Mouse (Mus musculus) CD8-positive naive resting alpha-beta T cell, adult 2 months (primary cell): ENCODE data around the gene Efcab12.
"Not testable (repeated sequence)": the region's sequence is repeated elsewhere in the genome, so short reads cannot be mapped to it uniquely, and the experiment has no call there.

Experiments
- DNase-seq, 2 experiments: peaks; one replicate each; pipeline ENCODE4 v3.0.0; 2022; ENCODE audit warnings: low read depth in 2 of 2, low spot score in 2 of 2

The Efcab12 gene

DNA sequence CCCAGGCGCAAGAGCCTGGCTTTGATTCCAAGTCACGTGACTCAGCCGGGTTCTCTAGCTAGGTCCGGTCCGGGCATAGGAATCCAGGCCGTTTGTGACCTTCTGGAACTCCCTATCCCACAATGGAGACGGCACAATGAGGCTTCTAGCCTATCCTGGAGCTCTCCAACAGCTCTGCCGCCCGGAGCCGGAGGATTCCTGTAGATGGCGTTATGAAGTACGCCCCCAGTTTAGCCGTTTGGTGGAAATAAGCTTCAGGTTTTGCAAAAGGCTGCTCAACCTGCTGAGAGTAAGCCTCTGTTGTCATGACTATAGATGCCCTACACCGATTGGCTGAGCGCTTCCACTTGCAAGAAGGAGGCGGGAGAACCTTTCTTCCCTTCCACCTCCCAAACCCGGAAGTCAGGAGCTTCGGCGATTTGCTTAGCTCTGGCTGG is at the start of gene Efcab12:
TSS of gene Efcab12 (minus strand) at position 252 of the 437 bp plus-strand sequence.
- peak; percentile 13 to 50 for DNase-seq

DNA sequence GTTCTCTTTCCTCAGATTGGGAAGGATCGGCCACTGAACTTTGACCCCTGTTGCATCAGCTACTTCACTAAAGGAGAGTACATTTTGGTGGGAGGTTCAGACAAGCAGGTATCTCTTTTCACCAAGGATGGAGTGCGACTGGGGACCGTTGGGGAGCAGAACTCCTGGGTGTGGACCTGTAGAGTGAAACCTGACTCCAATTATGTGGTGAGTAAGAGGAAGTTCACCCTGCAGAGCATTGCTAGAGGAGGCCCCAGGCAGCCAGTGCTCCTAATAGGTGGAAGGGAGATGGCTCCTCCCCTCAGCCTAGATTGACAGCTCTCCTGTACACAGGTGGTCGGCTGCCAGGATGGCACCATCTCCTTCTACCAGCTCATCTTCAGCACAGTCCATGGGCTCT is 48.7 kb upstream of the Efcab12 start:
- no peak for DNase-seq

DNA sequence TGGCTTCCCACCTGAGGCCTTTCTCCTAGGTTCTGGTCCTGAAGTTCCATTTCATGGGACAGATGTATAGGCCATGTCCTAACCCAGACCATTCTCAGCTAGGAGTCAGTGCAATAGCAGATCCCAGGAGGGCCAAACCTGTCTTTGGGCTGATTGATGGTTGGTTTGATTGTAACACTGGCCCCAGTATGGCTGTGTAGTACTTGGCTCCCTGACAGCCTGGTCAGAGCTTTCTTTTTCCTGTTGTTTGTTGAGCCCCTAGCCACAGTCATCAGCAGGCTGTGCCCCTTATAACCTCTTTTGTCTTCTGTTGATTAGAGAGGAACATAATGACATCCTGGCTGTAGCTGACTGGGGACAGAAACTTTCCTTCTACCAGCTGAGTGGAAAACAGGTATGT is 45.8 kb upstream of the Efcab12 start:
- no peak for DNase-seq

DNA sequence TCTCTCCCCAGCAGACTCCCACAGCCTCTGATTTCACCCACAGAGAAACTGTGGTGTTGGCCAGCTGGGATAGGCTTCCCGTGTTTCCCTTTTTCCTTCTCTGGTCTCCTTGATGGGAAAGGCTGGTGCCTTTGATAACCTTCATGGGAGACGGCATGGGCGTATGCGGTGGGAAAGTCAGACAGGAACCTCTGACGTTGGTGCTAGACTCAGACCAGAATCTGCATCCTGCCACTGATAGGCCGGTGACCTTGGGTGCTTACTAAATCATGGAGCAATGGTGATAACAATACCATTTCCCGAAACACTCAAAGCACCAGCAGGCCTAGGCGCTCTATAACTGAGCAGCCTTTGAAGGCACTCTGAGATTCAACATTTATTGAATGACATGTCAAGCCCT is 42.5 kb upstream of the Efcab12 start:
- DNase-seq = no peak

DNA sequence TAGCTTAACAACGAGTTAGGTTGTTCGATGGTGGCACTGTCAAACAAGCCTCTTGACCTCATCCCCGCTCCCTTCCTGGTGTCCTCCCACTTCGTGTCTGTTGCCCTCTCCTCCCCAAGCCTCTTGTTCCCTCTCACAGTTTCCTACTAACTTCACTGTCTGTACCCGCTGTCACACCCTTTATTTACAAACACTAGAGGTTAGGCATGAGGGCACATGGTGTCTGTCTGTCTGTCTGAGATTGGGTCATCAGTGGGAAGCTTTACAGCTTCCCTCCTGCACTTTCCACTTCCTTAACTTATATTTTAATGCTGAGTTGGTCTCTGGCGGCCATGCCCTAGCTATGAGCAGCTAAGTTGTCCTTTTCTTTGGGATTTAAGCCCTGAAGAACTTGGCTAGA is 41.5 kb upstream of the Efcab12 start:
- DNase-seq = no peak

DNA sequence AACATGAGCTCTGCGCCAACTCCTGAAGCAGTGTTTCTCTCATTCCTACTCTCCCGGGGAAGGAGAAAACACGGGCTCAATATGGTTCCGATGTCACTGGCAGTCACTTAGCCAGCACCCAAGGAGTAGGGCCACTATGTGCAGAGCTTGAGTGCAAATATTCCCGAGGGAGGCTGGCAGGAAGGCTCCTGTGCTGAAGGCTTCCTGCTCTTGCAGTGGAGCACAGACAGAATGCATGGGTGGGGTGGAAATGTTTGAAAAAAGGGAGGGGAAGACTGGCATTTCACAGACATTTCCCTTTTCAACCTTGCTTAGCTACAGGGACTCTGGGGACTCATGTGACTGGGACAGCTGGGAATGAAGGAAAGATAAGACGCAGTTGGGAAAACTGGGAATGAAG is 40.5 kb upstream of the Efcab12 start:
- DNase-seq = no peak

DNA sequence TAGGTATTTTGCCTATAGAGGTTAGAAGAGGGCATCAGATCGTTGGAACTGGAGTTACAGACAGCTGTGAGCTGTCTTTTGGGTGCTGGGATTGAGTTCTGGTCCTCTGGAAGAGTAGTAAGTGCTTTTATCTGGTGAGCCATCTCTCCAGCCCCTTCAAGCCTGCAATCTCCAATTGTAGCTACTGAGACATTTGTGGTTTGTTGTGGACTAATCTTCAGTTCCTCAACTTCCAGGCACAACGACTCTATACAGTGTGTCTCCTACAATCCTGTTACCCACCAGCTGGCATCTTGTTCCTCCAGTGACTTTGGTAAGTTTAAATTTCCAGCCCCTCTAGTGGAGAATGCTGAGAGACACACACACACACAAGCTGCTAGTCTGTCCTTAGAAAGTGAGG is 39.0 kb upstream of the Efcab12 start:
- DNase-seq = no peak

DNA sequence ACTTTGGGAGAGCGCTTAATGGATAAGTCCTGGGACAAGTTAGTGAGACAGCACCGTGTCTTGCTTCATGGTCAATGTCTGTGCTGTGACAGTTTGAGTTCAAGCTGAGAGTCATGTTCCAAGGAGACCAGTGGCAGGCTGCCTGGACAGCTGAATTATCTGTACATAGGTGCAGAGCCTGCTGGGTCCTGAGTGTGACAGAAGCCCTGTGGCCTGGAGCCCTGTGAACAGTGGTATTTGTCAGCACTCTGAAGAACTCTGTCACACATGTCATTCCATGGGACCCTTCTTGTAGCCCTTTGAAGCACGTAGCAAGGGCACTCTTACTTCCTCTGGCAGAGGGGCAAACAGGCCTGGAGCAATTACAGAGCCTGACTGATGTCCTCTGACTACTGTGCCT is 33.1 kb upstream of the Efcab12 start:
- not testable (repeated sequence) for DNase-seq

DNA sequence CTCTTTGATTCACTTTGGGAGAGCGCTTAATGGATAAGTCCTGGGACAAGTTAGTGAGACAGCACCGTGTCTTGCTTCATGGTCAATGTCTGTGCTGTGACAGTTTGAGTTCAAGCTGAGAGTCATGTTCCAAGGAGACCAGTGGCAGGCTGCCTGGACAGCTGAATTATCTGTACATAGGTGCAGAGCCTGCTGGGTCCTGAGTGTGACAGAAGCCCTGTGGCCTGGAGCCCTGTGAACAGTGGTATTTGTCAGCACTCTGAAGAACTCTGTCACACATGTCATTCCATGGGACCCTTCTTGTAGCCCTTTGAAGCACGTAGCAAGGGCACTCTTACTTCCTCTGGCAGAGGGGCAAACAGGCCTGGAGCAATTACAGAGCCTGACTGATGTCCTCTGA is 28.9 kb upstream of the Efcab12 start:
- DNase-seq = not testable (repeated sequence)

DNA sequence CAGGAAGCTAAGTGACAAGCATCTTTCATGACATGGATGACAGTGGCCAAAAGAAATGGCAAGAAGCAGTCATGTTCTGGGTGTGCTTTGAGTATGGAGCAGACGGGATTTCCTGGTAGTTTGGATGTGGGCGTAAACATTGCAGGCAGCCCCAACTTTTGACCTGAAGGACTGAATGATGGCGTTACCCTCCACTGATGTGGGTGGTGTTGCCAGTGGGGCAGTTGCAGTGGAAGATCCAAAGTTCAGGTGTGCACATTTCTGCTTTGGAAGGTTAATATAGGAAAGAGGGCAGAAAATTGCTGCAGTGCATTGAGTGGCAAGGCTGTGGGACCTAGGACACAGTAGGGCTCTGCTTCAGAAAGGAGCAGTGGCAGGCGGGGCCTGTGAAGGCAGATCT is 27.0 kb upstream of the Efcab12 start:
- no peak for DNase-seq

DNA sequence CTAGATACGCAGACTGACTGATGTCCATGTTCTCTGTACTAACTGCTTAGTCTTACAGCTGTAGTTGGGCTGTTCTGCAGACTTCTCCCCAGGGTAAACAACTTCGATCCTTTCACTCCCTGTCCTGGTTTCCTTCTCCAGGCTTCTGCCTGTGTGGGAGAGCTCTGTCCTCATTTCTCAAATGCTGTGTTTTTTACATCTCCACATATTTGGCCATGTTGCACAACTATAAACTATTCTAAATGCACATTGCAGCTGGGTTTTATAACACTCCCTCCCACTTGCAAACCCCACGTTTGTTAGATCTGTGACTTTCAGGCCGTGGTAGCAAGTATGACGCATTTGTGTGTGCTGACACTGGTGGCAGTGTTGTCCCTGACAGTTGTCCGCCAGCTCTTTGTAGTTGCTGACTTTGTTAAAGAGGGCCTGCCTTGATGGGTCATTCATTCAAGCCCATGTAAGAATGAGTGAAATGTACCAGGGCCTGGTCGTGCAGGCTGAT is 25.2 kb upstream of the Efcab12 start:
- DNase-seq = no peak

DNA sequence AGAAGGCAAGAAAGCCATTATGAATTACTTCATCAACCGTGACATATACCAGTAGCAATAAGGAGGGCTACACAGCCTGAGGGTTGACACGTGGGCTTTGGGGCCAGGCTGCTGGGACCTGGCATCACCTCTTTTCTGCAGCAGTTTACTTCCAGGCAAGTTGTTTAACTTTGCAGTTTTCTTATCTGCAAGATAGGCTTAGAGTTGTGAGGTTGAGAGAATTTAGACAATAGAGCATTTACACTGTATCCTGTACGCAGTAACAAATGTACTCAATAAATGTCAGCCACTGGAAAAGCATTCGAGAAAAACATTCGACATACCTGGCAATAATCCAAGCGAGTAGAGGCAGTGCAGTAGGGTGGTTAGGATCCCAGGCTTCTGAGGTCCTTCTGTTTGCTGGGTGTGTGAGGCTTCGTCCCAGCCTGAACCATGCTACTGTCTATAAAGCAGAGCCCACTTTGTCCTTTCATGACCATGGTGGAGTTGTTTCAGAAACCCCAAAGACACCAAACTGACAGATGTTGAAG is 21.9 kb upstream of the Efcab12 start:
- no peak for DNase-seq

DNA sequence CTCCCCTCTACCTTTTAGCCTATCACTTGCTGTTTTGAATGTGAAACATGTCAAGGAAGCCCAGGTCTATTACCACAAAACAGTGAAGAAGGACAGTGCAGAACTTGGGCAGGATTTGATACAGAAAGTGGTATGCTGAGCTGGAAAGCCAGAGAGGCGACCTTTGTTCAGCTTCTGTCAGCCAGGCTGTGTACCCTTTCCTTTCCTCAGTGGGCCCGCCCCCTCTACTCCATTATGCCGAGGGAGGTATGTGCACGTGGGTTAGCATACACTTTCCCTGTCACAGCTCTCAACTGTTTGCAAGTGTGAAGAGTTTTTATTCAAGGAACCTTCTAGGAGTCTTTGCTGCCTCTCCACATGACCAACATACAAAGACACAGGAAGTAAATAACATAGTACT is 21.0 kb upstream of the Efcab12 start:
- DNase-seq = no peak

DNA sequence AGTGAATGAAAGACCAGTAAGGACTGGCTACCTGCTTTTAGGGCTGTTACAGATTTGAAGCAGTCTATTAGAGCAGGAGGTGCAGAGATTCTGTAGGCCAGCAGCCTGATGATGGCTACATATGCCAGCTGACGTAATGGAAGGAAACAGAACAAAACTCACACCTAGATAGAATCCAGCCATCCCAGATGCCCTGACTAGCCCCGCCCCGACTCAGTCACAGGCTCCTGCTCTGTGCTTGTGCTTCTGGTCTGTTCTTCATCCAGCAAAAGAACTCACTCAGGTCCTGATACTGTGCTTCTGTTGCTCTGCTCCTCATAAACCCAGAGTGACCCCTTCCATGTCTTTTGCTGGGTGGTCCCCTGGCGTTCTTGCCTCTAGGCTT is 18.1 kb upstream of the Efcab12 start:
- no peak for DNase-seq

DNA sequence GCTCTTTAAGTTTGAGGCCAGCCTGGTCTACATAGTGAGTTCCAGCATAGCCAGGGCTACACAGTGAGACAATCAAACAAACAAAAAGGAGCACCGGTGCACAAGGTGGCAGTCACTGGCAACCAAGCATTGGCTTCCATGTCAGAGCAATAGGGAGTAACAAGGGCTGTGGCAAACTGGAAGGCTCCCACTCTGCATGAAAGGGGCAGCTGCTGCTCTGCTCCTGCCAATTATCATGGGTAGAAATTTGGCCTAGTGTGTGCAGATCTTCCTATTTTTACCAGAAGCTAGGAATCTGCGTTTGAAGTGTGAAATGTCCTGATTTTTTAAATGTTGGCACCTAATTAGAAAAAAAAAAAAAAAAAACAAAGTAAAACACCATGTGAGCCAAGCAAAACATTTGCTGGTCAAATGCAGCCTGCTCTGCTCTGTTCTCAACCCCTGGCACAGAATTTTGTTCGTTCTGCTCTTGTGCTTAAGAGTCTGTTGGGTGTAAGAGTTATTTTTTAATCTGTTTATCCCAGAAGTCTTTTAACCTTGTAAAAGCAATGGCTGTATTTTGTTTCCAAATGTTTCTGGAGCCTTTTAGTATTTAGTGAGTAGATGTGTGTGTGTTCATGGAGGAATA is 17.6 kb upstream of the Efcab12 start:
- no peak for DNase-seq

DNA sequence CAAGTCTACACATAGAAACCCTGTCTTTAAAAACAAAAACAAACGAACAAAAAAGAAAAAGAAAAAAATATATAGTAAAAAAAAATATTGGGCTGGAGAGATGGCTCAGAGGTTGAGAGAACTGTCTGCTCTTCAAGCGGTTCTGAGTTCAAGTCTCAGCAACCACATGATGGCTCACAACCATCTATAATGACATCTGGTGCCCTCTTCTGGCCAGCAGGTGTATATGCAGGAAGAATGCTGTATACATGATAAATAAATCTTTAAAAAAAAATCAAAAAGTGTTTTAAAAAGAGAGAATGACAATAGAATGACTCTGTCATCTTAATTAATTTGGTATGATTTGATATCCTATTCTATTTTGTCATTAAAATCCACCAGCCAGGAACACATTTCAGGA is 16.2 kb upstream of the Efcab12 start:
- peak in 1 of 2 experiments; percentile 18 for DNase-seq

DNA sequence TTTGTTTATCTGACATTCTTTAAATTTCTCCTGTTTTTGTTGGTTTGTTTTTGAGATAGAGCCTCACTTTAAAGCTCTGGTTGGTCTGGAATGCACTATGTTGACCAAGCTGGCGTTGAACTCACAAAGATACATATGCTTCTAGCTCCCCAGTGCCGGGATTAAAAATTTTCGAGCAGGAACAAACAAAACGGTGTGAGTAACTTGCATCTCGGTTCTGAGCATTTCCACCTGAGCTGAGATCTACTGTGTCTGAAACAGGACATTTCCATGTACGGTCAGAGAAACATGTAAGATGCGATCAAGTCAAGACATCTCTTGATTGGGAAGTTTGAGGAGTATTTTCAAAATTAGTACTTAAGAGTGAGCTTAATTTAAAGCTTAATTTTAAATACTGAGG is 15.8 kb upstream of the Efcab12 start:
- no peak for DNase-seq

DNA sequence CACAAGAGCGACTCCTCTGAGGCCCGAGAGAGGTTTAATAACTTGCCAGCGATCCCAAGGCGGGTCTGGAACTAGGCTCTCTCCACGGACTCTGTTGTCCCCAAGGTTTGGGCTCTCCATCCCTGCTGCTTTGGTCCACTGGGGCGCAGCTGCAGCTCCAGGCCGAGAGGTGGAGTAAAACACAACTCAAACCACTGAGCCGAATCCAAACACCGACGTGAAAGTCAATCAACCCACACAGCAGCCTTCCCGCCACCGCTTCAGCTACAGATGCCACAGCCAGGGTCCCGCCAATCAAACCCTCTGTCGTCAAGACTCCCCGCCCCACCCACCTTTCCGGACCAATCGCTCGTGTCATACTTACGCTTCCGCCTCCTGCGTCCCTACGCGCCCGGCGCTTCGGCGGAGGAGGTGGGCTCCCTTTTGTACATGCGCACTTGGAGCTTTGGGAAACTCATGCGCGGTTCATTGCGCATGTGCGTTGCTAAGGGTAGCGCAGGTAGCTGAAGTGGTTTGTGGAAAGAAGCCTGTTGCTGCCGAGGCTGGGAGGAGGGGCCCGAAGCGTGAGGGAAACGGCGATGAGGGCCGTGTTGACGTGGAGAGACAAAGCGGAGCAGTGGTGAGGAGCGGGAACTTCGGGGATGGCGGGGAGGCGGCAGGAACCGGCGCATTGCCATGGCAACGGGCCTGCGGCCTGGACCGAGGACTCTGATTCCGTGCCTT is 15.0 kb upstream of the Efcab12 start, which contains the start of the genes Mbd4 and Ift122:
TSS of gene Mbd4 (minus strand) at position 281 of the 723 bp plus-strand sequence.
TSS of gene Ift122 (plus strand) at position 380 of the 723 bp plus-strand sequence.
- DNase-seq = peak; percentile 97 to 98

DNA sequence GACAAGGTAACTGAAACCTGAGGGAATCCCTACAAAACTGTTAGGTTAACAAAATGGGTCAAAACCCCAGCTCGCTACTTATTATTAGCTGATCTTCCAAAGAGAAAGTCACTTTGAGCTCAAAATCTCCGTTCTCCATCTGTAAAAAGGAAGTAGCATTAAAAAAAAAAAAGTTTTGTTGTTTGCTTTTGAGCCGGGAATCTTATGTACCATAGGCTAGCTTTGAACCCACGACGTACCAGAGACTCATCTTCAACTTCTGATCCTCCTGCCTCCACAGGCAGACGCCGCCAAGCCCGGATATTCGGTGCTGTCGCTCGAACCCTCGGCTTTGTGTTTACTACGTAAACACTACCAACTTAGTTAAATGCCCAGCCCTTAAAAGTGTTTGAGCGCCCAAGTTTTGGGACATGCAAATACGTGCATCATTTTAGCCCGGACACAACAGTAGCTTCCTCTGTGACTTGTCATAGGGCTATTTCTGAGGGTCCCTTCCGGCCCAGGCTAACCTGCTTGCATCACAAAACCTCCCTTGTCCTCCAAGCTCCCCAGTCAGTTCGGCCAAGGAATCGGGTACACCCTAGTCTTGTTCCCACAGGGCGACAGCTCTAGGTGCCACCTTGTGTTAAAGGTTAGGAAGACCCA is 14.4 kb upstream of the Efcab12 start:
- DNase-seq = peak in 1 of 2 experiments; percentile 5

DNA sequence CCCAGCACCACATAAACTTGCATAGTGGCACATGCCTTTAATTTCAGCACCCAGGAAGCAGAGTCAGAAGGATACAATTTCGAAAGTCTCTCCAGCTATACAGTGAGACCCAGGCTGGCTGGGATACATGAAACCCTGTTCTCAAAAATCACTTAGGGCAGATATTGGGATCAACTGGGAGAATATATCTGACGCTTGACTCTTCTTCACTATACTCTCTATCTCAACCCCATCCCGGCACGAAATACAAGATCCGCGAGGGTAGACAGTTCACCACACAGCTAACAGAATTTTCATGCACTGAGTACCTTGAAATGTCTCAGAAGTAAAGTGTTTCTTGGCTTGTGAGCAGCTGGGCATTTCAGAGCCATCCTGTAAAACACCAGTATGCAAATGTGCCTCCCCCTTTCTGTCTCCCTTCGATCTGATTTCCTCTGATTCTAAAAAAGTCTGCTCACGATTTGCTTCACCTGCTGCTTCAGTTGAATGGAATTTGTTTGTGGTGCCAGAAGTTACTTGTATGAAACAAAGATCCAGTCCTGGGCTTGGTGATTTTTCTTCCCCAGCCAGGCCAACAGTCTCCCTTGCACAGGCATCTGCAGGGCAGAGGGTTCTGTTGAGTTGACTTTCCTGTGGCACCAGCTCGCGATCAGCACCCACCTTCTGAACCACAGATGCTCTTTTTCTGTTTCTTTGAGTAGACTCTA is 10.5 kb upstream of the Efcab12 start:
- no peak for DNase-seq
